Mouse (Mus musculus): Measurements from ENCODE around the gene Trf. TPM values are rescaled to one million over a fixed set of nuclear protein-coding genes. Genes with fewer than 3 reads are reported as not detected.

The Trf gene
- 42.7 and 46.7 TPM in 2 replicates for polyA plus RNA-seq (2015; fragmentation: Nextera tagmentation; extraction: Ambion mirVana)

- peak; percentile 16 for DNase-seq (ENCODE audit: low spot score)
These were observed at the start of gene Trf, which contains the start of gene Gm20425 for GRCm38 (mm10) chr9:103230151-103230951. Gene Trf (minus strand): TSS chr9:103230444. Gene Gm20425 (minus strand): TSS chr9:103230307.

DNA sequence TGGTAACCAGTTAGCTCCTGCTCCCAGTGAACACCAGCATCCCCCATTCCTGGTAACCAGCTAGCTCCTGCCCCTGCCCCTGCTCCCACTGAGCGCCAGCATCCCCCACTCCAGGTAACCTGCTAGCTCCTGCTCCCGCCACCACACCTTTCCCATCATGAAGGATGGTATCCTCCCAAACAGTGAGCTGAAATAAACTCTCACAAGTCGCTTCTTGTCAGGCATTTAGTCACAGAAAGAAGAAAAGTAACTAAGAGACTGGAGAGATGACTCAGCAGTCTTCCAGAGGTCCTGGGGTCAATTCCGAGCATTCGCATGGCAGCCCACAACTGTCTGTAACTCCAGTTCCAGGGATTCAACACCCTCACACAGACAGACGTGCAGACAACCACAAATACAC is 46.6 kb upstream of the Trf start:
- no peak for DNase-seq (ENCODE audit: low spot score)

DNA sequence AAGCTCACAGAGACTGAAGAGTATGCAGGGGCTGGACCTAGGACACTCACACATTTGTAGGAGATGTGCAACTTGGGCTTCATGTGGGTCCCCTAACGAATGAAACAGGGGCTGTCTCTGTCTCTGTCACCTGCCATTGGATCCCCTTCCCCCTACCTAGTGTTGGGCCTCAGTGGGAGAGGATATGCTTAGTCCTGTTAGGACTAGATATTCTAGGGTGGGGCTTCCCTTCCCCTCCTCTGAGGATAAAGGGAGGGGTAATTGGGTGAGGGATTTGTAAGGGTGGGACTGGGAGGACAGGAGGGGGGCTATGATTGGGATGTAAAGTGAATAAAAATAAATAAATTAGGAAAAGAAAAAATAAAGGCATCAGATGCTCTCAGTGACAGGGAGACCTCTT is 45.4 kb upstream of the Trf start:
- no peak for DNase-seq (ENCODE audit: low spot score)

DNA sequence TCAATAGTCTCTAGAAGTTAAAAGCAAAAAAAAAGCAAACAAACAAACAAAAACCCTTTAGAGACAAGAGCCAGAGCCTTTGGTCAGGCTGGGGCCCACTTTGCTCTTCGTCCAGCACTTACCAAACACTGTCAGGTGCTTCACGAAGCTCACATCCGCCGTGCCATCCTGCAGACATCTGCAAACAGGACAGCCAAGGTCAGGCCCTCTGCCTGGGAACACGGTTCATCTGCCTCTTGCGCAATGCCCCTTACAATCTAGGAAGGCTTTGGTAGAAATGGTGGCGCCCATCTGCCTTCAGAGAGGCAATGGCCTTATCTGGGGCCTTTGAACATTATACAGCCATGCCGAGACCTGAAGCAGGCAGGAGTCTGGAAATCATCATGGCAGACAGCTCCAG is 44.6 kb upstream of the Trf start:
- DNase-seq (ENCODE audit: low spot score), result no peak

- no peak for DNase-seq (ENCODE audit: low spot score)
These were observed 40.9 kb upstream of the Trf start for GRCm38 (mm10) chr9:103271104-103271503.

DNA sequence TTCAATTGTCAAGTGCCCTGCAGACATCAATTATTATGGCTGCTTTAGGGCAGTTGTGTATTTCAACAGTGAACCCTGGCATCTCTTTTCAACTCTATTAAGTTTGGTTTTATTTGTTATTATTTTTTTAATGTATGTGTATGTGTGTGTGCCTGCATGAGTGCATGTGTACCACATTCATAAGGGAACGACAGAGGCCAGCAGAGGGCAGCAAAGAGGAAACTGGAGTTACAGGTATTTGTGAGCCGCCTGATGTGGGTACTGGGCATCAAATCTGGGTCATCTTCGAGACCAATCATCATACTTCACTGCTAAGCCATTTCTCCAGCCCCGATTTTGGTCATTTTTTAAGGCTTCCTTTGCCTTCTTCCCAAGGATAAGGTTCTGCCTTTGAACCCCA is 35.5 kb upstream of the Trf start:
- no peak for DNase-seq (ENCODE audit: low spot score)

- no peak for DNase-seq (ENCODE audit: low spot score)
These were observed 22.7 kb upstream of the Trf start for GRCm38 (mm10) chr9:103252906-103253305.

DNA sequence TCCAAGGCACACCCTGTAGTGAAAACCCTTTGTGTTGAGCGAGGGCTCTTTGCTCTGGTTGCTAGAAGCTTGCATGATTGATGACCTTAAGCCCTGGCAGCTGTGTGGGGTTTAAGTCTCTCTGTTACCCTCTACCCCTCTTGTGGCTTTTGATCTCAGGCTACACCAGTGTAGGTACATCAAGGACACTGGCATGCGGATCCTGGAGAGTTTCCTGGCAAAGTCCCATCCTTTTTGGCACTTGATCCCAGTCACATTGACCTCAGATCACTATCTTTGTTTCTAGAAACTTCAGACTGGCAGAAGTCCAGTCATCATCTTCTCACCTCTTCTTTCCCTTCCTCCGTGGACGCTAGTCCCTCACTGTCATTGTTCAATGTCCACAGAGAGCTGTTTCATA is 18.4 kb upstream of the Trf start:
- DNase-seq (ENCODE audit: low spot score), result no peak

- DNase-seq (ENCODE audit: low spot score), result no peak
These were observed 16.4 kb upstream of the Trf start for GRCm38 (mm10) chr9:103246526-103247168.

DNA sequence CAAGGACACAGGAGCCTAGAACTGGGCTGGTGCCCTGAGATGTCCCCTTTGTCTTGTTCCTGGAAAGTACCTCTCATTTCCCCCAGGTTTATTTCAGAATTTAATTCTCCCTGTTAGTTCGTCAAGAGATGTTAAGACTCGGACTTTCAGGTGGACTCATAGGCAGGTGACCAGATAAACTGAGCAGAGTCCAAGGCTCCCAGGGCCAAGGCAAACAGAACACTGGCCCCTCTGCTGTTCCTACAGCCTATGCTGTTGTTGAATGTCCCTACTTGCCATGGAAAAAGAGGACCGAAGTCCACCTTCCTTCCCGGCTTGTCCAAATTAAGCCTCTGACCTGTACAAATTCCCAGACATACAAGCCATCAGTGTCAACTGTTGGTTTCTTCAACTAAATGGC is 13.4 kb upstream of the Trf start:
- DNase-seq (ENCODE audit: low spot score), result no peak

DNA sequence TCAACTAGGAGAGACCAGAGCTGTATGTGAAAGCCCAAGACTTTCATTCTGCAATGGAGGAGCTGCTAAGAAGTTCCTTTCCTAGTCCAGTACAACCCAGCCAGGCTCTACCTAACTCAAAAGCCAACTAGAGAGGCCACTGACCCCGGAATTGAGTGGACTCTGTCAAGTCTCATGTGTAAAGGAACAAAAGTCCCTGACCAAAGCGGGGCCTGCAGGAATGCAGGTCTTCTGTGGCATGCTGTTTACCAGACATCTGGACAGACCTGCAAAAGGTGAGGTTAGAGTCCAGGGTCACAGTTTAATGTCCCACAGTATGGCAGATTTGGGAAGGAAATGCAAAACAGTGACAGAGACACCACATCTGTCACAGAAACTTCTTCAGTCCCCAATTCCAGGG is 11.0 kb upstream of the Trf start:
- no peak for DNase-seq (ENCODE audit: low spot score)

- no peak for DNase-seq (ENCODE audit: low spot score)
These were observed 9.2 kb upstream of the Trf start for GRCm38 (mm10) chr9:103239471-103239870.

DNA sequence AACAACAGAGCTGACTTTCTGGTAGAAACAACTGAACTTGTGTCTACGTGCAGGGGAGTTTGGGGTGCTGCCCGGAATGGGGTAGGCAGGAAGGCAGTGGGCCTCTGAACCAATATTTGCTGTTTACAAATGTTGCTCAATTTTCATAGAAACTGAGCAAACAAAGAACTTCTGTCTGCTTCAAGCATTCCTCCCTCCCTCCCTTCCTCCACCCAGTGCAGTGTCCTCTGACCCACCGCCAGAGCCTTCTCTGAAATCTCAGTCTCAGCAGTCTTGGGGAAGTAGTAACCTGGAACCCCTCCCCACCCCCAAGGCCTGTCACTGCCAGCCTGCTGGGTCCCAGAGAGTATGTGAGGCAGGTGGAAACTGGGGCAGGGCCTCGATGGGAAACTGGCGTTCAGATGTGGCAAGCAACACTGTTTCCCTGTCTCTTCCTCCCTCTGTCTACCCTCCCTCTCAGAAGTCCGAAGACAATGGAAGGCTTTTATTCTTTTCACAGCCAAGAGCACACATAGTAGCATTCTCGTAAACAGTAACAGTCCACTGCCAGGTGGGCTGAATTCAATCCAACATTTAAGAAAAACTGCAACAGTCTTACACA is 4.4 kb upstream of the Trf start:
- no peak for DNase-seq (ENCODE audit: low spot score)

DNA sequence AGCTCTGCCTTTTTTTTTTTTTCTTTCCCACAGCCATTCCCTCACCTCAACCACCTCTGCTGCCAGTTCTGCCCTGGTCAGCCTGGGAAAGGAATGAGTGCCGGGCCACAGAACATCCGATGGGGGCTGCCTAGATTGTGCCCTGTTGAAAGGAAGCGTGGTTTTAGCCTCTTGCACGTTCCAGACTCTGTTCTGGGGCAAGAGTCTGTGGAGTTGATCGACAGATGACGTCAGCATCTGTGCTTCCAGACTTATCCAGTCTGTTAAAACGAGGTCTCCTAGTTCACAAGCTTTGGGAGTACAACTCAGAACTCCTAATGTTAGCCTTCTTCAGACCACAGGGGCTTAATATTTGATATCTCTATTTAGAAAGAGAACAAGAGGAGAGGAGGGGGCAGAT is 3.8 kb upstream of the Trf start:
- no peak for DNase-seq (ENCODE audit: low spot score)

GRCm38 (mm10) chr9:103233006-103233395 is 2.8 kb upstream of the Trf start:
- DNase-seq (ENCODE audit: low spot score), result peak; percentile 38

DNA sequence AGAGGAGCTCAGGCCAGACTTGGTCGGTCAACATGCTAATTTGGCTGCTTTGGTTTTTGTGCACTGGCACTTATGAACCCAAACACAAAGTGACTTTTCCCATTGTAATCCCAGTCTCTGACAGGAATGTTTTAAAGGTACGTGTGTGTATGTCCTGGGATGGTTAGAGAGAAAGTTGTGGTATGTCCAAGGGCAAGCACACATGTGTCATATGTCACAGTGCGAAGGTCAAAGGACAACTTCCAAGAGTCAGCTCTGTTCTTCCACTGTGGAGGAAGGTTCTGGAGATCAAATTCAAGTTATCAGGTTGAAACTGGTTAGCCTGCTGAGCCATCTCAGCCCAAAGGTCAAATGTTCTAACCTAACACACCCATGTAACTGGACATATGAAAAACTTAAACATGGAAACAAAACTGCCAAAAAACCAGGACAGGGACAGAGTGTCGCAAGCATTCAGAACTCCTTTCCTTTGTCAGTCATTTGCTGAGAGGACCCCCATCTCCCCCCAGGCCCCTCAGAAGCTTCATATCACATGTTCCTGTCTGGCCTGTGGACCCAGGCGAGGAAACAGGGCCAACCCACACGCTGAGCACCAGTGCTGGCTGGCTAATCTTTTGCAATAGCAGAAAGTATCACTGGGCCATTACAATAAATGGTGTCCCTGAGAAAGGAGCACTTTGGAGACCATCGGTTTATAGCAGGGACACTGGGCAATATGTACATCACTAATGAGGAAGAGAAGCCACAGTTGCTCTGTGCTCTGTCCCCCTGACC is 2.2 kb upstream of the Trf start:
- no peak for DNase-seq (ENCODE audit: low spot score)

GRCm38 (mm10) chr9:103229037-103229867 is 992 bp downstream of the Trf start:
- no peak for DNase-seq (ENCODE audit: low spot score)

DNA sequence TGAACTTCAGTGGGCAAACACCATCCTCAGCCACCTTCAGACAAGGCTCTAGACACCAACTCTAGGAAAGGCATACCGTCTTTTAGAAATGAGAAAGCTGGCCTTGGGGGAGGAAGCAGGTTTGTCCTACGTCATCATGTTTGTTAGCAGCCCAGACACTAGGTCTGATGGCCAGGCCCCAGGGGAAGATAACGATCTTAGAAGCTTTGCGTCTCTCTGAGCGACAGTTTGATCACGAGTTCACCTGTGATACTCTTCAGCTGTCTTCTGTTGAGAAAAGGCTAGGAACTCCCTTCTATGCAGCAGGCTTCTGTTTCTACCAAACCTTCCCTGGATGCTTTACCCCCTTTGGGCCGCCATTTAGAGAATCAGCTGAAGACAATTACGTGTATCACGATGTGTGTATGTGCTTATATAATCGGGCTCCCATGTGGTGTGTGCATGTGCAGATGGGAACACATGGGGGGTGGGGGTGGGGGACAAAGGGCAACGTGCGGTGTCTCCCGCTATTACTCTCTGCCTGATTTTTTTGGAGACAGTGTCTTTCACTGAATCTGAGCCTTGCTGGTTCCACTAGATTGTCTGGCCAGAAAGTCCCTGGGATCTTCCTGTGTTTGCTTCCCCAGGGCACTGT is 1.8 kb downstream of the Trf start:
- DNase-seq (ENCODE audit: low spot score), result no peak

GRCm38 (mm10) chr9:103227760-103228159 is 2.5 kb downstream of the Trf start:
- no peak for DNase-seq (ENCODE audit: low spot score)

- DNase-seq (ENCODE audit: low spot score), result no peak
These were observed 3.4 kb downstream of the Trf start for GRCm38 (mm10) chr9:103226806-103227205.
